Mouse (Mus musculus) lung, postnatal 36 days (tissue): ENCODE results near the gene Capn5.
A peak's percentile ranks its signal among the peaks of the same experiment; 100 is the strongest.

Source experiments
- DNase-seq: peaks from one replicate; pipeline ENCODE4 v3.0.0; 2022; ENCODE audit warnings: mixed read lengths

Gene Capn5

GRCm38 (mm10) chr7:98106272-98106671 is 71.8 kb downstream of the Capn5 start:
- DNase-seq = no peak

- peak; percentile 54 for DNase-seq
Observed at GRCm38 (mm10) chr7:98104481-98105435, 73.3 kb downstream of the Capn5 start.

GRCm38 (mm10) chr7:98103942-98104292 is 74.2 kb downstream of the Capn5 start:
- no peak for DNase-seq

DNA sequence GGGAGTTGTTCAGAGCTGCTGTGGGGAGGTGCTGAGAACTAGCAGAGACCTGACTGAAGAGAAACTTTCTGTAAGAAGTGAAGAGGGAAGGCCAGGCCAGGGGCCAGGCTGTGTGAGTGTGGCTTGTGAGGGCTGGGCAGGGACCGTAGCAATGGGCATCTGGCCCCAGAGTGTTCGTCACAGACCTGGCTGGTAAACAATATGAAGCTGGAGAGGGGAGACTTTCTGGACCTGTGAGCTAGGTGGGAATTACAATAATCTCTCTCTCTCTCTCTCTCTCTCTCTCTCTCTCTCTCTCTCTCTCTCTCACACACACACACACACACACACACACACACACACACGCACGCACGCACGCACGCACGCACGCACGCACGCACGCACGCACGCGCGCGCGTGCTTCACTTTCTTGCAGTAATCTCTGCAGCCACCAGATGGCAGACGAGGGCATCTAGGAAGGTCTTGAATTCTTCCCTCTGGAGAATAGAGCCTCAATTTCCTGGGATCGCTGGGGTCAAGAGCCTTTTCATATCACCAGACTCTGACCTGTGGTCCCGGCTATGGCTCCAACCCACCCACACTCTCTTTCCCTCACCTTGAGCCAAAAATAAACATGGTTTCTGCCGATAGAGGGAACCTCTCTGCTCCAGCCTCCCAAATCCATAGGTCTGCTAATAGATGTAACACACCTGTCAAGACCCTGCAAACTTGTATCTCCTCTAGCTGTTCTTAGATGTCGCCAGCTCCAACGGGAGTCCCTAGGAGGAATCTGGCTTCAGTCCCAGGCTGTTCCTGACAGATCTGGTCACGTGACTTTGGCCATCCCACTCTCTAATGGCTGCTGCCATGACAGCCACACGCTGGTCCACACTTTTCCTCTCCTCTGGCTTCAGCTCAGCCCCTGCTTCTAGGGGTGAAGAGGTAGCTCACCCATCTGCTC is 74.8 kb downstream of the Capn5 start:
- peak; percentile 90 for DNase-seq

GRCm38 (mm10) chr7:98102488-98102887 is 75.6 kb downstream of the Capn5 start:
- DNase-seq = no peak

DNA sequence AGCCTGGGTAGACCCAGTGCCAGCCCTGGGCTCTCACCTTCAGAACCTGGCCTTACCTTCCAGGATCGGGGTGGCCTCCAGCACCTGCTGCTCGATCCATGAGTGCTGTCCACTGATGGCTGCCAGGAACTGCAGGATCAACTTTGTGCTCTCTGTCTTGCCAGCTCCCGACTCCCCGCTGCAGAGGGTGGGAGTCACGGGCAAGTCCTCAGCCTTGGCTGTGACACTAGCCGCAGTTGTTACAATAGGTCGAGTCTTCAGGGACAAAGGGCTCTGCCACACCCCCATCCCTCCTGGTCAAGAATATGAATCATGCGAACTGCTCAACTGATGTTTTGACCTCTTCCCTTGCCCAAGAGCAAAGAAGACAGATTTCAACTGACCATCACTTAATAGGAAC is 80.5 kb downstream of the Capn5 start:
- DNase-seq = no peak

DNA sequence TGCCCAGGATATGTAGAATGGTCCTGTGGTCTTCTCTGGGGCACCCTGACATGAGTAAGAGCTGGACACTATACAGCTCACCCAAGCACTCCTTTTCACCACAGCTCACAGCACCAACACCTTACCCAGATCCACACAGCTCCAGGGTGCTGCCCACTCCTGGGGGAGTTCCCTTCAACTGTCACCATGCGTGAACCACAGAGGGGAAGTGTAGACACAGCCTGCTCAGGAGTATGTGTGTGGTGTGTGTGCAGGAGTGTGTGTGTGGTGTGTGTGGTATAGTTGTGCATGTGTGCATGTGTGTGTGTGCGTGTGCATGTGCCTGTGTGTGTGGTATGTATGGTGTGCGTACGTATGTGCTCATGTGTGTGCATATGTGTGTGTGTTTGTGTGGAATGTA is 82.2 kb downstream of the Capn5 start:
- no peak for DNase-seq

- peak; percentile 51 for DNase-seq
Observed at GRCm38 (mm10) chr7:98086346-98086745, 91.7 kb downstream of the Capn5 start.

- peak; percentile 56 for DNase-seq
Observed at GRCm38 (mm10) chr7:98085314-98085713, 92.8 kb downstream of the Capn5 start.

DNA sequence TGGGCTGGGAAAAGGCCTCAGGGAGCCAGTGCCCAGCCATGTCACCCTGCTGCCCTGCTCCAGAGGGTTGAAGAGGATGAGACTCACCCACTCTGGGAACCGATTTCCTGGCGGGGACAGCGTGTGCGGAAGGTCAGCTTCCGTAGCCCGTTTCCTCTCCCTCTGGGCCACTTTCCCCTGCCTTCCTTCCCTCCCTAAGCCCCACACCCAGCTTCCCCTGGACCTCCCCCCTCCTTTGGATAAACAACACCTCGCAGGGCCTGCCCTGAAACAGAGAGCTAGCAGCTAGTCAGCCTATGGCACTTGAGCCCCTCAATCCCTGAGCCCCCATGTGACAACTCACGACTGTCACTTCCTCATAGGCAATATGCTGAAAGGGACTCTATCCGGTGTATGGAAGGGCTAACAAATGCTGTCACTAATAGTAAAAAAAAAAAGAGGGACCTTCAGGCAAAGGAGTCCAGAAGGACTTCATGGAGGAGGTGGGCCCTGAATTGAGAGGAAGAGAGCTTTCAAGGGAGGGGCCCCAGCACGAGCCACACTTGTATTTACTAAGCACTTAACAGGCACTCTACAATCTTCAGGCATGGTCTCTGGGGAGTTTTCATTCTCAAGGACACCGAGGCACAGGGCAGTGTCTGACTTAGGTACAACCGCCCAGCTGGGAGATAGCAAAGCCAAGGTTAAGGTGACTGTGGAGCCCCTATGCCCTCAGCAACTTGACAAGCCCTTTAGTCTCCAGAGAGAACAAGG is 93.4 kb downstream of the Capn5 start:
- DNase-seq = peak; percentile 49

GRCm38 (mm10) chr7:98082376-98082775 is 95.7 kb downstream of the Capn5 start:
- no peak for DNase-seq

- DNase-seq = no peak
Observed at GRCm38 (mm10) chr7:98077453-98077852, 100.6 kb downstream of the Capn5 start.

GRCm38 (mm10) chr7:98071620-98072019 is 106.5 kb downstream of the Capn5 start:
- DNase-seq = peak; percentile 91
